Mouse (Mus musculus) hindbrain, postnatal 0 days (tissue): ENCODE data around the gene Cd300lf. TPM values are rescaled to one million over a fixed set of nuclear protein-coding genes. Genes with fewer than 3 reads are reported as not detected.
A peak's percentile ranks its signal among the peaks of the same experiment; 100 is the strongest.

Source experiments
- ATAC-seq: fragments of 200-750 bp; cut with Nextera tagmentation; 2 replicates; pipeline ENCODE4 v1.8.0; 2017; ENCODE audit warnings: mild to moderate bottlenecking, moderate TSS enrichment, moderate library complexity
- DNase-seq: peaks from one replicate; pipeline ENCODE4 v3.0.0-alpha.2; 2015; ENCODE audit warnings: low spot score
- H3K27ac ChIP-seq: fragments of 300-500 bp; sonication (generic); 2 replicates; pipeline ENCODE4 v1.5.1; 2014; ENCODE audit warnings: mild to moderate bottlenecking
- H3K27me3 ChIP-seq: fragments of 300-500 bp; sonication (generic); 2 replicates; pipeline ENCODE4 v1.6.1; 2014; ENCODE audit warnings: low read length, mixed read lengths; ENCODE audit not compliant: insufficient read depth
- H3K36me3 ChIP-seq: fragments of 300-500 bp; sonication (generic); 2 replicates; pipeline ENCODE4 v1.6.1; 2014; ENCODE audit warnings: low read length, mixed read lengths; ENCODE audit not compliant: insufficient read depth
- H3K4me1 ChIP-seq: fragments of 300-500 bp; sonication (generic); 2 replicates; pipeline ENCODE4 v1.6.1; 2014; ENCODE audit warnings: antibody characterized with exemption, low read length, mixed read lengths; ENCODE audit not compliant: insufficient read depth
- H3K4me2 ChIP-seq: fragments of 300-500 bp; sonication (generic); 2 replicates; pipeline ENCODE4 v1.6.1; 2014; ENCODE audit warnings: low read depth, mild to moderate bottlenecking, low read length, moderate library complexity, mixed read lengths
- H3K4me3 ChIP-seq: fragments of 300-500 bp; sonication (generic); 2 replicates; pipeline ENCODE4 v1.5.1; 2014; ENCODE audit warnings: low read length
- H3K9ac ChIP-seq: fragments of 300-500 bp; sonication (generic); replicated peaks from 2 replicates; pipeline ENCODE4 v1.6.1; 2014; ENCODE audit warnings: mild to moderate bottlenecking, low read length, moderate library complexity, mixed read lengths
- H3K9me3 ChIP-seq: fragments of 300-500 bp; sonication (generic); 2 replicates; pipeline ENCODE4 v1.6.1; 2016; ENCODE audit warnings: low read length, mixed read lengths
- CTCF ChIP-seq: IDR thresholded peaks from 2 replicates; pipeline ENCODE4 v1.5.1; 2016; ENCODE audit warnings: antibody characterized with exemption, control low read depth, low read depth
- WGBS: fragments of 180-500 bp; shearing (Covaris S2); extraction: QIAGEN DNeasy Blood & Tissue Kit; methylation state at CpG from one replicate; pipeline ENCODE4 v1.1.7; 2014; 5-methylcytosine and 5-hydroxymethylcytosine counted together
- polyA plus RNA-seq: library from polyadenylated mRNA; unstranded; fragments of >200 nt; fragmentation: Nextera tagmentation; extraction: Ambion mirVana; gene quantifications from 2 replicates; pipeline ENCODE4 v1.2.1, GENCODE M21; 2015
- total RNA-seq: library from RNA; depleted of rRNA; stranded (reverse); fragments of >200 nt; gene quantifications from 2 replicates; pipeline ENCODE4 v1.2.3, GENCODE M21; 2014

Cd300lf gene
- total and polyA plus RNA-seq, 2 experiments from 2014 or later: 0.23 TPM; not detected in 1

DNA sequence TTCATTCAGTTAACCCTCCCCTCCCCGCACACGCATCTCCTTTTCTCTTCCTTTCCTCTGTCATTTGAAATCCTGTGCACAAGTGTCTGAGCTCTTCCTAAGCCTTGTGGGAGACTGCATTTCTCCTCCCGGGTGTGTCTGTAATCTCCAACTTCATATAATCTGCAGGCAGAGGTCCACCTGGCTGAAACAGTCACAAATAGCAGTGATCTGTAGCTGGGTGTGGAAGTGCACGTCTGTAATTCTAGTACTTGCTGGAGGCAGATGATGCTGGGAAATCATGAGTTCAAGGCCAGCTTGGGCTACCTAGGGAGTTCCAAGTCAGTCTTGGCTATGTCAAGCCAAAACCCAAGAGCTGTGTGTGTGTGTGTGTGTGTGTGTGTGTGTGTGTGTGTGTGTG lies 41.7 kb downstream of the Cd300lf start:
- H3K4me1 ChIP-seq: 0 out of 2 replicates have a peak, but pooled peaks cover 5% of the 10 kb centered on the region
- H3K4me2 ChIP-seq: peak overlapping the region; percentile 58; the same call in 1 of the 2 replicates
- WGBS: 13% methylated on average over 4 of the region's 4 CpGs
- DNase-seq (no peak), ATAC-seq (no peak)
- no peak overlapping the region for H3K9ac ChIP-seq
- H3K27me3 ChIP-seq: peaks cover 5% of the 10 kb centered on the region
- H3K36me3 ChIP-seq: no peaks in the 10 kb centered on the region
- no peak overlapping the region for H3K4me3 ChIP-seq
- H3K27ac ChIP-seq: no peak overlapping the region
- H3K9me3 ChIP-seq: 0 out of 2 replicates have a peak, but pooled peaks cover 4% of the 10 kb centered on the region
- TF ChIP-seq CTCF: no peak

DNA sequence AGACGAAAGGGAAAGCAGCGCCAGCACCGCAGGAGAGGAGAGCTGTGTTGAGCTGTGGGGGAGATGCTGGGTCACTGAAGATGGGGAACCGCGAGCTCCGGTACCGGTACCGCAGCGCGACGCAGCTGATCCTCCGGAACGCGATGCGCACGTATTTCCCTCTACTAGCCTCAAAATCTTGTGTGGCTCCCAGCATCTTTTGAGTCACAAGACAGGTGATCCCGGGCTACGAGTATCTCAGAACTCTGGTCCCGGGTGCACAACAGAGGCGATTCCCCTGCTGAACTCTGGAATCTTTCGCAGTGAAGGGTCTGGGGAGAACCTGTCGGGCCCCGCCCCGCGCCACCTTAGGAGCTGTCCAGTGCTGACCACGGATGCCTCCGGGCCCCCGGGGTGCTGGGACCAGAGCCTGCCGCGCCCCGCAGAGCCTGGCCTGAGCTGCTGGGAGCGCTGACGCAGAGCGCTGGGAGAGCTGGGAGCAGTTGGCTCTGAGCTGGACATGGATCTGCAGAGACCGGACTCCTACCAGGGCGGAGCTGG lies 42.4 kb downstream of the Cd300lf start, which contains the start of gene Rab37:
TSS of gene Rab37 (plus strand) at position 70 of the 540 bp plus-strand sequence.
- ATAC-seq (no peak), DNase-seq (no peak)
- Histone ChIP-seq H3K9ac (0 out of 2 replicates have a peak within 1 kb of the TSS, but pooled peaks have one; percentile 13), H3K36me3 (no peaks in the 10 kb centered on the region), H3K4me2 (peak within 1 kb of the TSS; percentile 58), H3K4me1 (0 out of 2 replicates have a peak, but pooled peaks cover 5% of the 10 kb centered on the region), H3K4me3 (peak within 1 kb of the TSS; percentile 27), H3K27ac (no peak within 1 kb of the TSS), H3K9me3 (0 out of 2 replicates have a peak, but pooled peaks cover 4% of the 10 kb centered on the region), H3K27me3 (peaks cover 5% of the 10 kb centered on the region)
- 2% methylated on average over 36 of the region's 36 CpGs for WGBS
- no peak for TF ChIP-seq CTCF

DNA sequence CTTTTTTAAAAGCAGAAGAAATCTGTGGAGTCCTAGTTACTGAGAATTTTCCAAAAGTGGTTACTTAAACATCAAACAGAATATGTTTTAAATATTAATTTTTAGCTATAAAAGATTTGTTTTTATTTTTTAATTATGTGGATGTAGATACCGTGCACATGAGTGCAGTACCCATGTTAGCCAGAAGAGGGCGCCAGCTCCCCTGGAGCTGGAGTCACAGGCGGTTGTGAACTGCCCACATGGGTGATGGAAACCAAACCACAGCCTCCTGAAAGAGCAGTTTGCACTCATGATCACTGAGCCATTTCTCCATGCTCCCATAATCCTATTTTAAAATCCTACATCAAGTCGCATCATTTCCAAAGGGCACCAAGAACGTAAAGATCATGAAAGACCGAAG lies 43.9 kb downstream of the Cd300lf start:
- Histone ChIP-seq H3K36me3 (no peaks in the 10 kb centered on the region), H3K4me1 (0 out of 2 replicates have a peak, but pooled peaks cover 5% of the 10 kb centered on the region), H3K27ac (no peak overlapping the region), H3K4me3 (no peak overlapping the region), H3K9me3 (0 out of 2 replicates have a peak, but pooled peaks cover 4% of the 10 kb centered on the region), H3K4me2 (no peak overlapping the region), H3K9ac (no peak overlapping the region), H3K27me3 (peaks cover 5% of the 10 kb centered on the region)
- WGBS: 66% methylated on average over 6 of the region's 6 CpGs
- DNase-seq: no peak
- no peak for ATAC-seq
- peak; percentile 53 for TF ChIP-seq CTCF

DNA sequence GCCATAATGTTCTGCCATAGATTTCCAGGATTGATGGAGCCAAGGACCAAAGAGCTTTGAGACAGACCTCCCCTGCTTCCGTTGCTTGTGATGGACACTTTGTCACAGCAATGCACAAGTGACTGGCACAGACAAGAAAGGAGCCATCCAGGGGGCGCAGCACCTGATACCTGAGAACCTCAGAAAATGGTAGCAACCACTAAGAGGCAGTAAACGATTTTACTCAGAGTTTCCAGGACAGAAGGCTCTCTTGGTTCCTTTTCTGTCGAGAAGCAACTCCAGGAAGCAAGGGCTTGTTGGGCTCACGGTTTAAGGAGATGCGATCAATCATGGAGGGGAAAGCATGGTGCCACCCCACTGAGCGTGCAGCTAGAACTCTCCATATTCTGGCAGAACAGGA lies 47.6 kb downstream of the Cd300lf start:
- no peak for TF ChIP-seq CTCF
- Histone ChIP-seq H3K4me2 (no peak overlapping the region), H3K27me3 (peaks cover under 1% of the 10 kb centered on the region; the same call in 1 of the 2 replicates), H3K9ac (no peak overlapping the region), H3K9me3 (no peaks in the 10 kb centered on the region), H3K27ac (no peak overlapping the region), H3K36me3 (no peaks in the 10 kb centered on the region), H3K4me1 (0 out of 2 replicates have a peak, but pooled peaks cover 5% of the 10 kb centered on the region), H3K4me3 (no peak overlapping the region)
- DNase-seq: no peak
- 70% methylated on average over 7 of the region's 7 CpGs for WGBS
- no peak for ATAC-seq

DNA sequence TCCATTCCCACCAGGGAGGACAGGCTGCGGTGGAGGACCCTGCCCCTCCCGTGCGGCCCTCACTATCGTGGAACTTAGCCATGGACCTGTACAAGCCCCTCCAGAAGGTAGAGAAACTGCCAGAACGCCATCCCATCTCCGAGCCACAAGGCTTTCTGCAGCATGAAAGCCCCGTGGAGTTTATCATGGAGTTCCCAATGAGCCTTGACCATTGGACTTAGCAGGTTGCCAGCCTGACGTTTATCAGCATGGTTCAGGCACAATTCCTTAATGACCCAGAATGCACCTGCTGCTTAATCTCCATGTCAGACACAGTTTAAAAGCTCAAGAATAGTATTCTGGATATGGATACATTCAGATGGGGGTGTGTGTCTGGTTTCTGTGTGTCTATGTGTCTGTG lies 48.7 kb downstream of the Cd300lf start:
- no peak overlapping the region for H3K27ac ChIP-seq
- DNase-seq (no peak), ATAC-seq (0 out of 2 replicates have a peak, but pooled peaks have one; percentile 16)
- 26% methylated on average over 8 of the region's 8 CpGs for WGBS
- TF ChIP-seq CTCF: no peak
- H3K4me2 ChIP-seq: no peak overlapping the region
- no peaks in the 10 kb centered on the region for H3K9me3 ChIP-seq
- H3K4me1 ChIP-seq: 0 out of 2 replicates have a peak, but pooled peaks cover 5% of the 10 kb centered on the region
- H3K4me3 ChIP-seq: no peak overlapping the region
- H3K9ac ChIP-seq: no peak overlapping the region
- H3K27me3 ChIP-seq: no peaks in the 10 kb centered on the region; the same call in 1 of the 2 replicates
- H3K36me3 ChIP-seq: no peaks in the 10 kb centered on the region

DNA sequence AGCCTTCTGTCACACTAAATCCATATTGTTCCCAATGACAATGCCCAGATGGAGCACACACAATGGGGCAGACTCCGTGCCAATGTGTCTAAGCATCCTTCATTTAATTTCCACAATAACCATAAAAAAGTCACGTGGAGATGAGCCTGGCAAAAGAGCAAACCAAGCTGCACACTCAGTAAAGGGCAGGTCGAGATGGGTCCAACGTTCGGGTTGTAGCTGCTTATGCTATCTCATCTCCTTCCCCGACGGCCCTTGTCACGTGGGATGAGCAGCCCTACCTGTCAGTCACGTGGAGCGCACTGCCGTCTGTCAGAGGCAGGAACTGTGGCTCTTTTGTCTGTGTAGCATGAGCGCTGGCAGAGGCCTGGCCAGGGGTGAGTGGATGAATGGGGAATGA lies 49.2 kb downstream of the Cd300lf start:
- peak; percentile 25 for DNase-seq
- TF ChIP-seq CTCF: no peak
- Histone ChIP-seq H3K4me1 (0 out of 2 replicates have a peak, but pooled peaks cover 5% of the 10 kb centered on the region), H3K4me3 (no peak overlapping the region), H3K36me3 (no peaks in the 10 kb centered on the region), H3K9ac (no peak overlapping the region), H3K4me2 (no peak overlapping the region), H3K27me3 (no peaks in the 10 kb centered on the region; the same call in 1 of the 2 replicates), H3K27ac (no peak overlapping the region), H3K9me3 (no peaks in the 10 kb centered on the region)
- WGBS: 14% methylated on average over 12 of the region's 12 CpGs
- 0 out of 2 replicates have a peak, but pooled peaks have one; percentile 27 for ATAC-seq
